ENCODE assay signal across 8 mouse cellular contexts in genomic region chr5:139434940-139435339, GRCm38 (mm10). TPM values are rescaled to one million over a fixed set of nuclear protein-coding genes. Genes with fewer than 3 reads are reported as not detected.
DNase-seq lines count a peak whose midpoint lies in the region; ATAC-seq and TF ChIP-seq lines count a peak whose summit lies in the region.

No protein-coding gene starts in this region.

- no peak overlapping the region for H3K4me2 ChIP-seq in lung, embryonic 16.5 days (ENCODE audit: low read depth, low read length)
- H3K4me2 ChIP-seq in limb, embryonic 14.5 days (replicated peaks; ENCODE audit: low read depth, low read length, severe bottlenecking): no peak overlapping the region
- no peak overlapping the region for H3K4me2 ChIP-seq in kidney, embryonic 14.5 days (replicated peaks; ENCODE audit: low read depth, low read length)

- peaks cover 9% of the 10 kb centered on the region; the same call in 1 of the 2 replicates for H3K4me1 ChIP-seq in lung, embryonic 16.5 days (replicated peaks; ENCODE audit: control insufficient read depth, insufficient read depth, low read length)
- peaks cover 14% of the 10 kb centered on the region for H3K4me1 ChIP-seq in limb, embryonic 14.5 days (ENCODE audit: control insufficient read depth, insufficient read depth, low read length)
- peaks cover 35% of the 10 kb centered on the region for H3K4me1 ChIP-seq in kidney, embryonic 14.5 days (ENCODE audit: control insufficient read depth, insufficient read depth, low read length)

- TF ChIP-seq POLR2A in limb, embryonic 14.5 days (IDR thresholded peaks at IDR 0.05; ENCODE audit: borderline replicate concordance, extremely low read depth, insufficient read depth, insufficient read length): no peak

- no peak overlapping the region for H3K4me3 ChIP-seq in lung, embryonic 16.5 days (ENCODE audit: low read length)
- H3K4me3 ChIP-seq in limb, embryonic 14.5 days (replicated peaks; ENCODE audit: low read length): no peak overlapping the region
- H3K4me3 ChIP-seq in kidney, embryonic 14.5 days (ENCODE audit: low read length): no peak overlapping the region

- H3K36me3 ChIP-seq in lung, embryonic 16.5 days (ENCODE audit: control insufficient read depth, insufficient read depth, low read length): no peaks in the 10 kb centered on the region
- H3K36me3 ChIP-seq in limb, embryonic 14.5 days (ENCODE audit: control insufficient read depth, insufficient read depth, low read length): no peaks in the 10 kb centered on the region
- no peaks in the 10 kb centered on the region for H3K36me3 ChIP-seq in kidney, embryonic 14.5 days (ENCODE audit: control insufficient read depth, insufficient read depth, low read length)

- ATAC-seq in lung, embryonic 16.5 days (ENCODE audit: low read depth): peak; percentile 29; the same call in 1 of the 2 replicates
- ATAC-seq in limb, embryonic 14.5 days (ENCODE audit: low FRiP score, low read depth): peak; percentile 75
- ATAC-seq in kidney, embryonic 14.5 days (ENCODE audit: low FRiP score, low TSS enrichment): no peak

- no peak overlapping the region for H3K9ac ChIP-seq in lung, embryonic 16.5 days (ENCODE audit: low read length)
- no peak overlapping the region for H3K9ac ChIP-seq in limb, embryonic 14.5 days (ENCODE audit: low read depth, low read length, severe bottlenecking)
- no peak overlapping the region for H3K9ac ChIP-seq in kidney, embryonic 14.5 days (ENCODE audit: low read depth, low read length)

- no peak for DNase-seq in lung, postnatal 14 days
- peak; percentile 72 to 82 for DNase-seq in frontal cortex, postnatal 36 days (ENCODE audit: low spot score in 2 of 2)
- DNase-seq in limb, embryonic 14.5 days (ENCODE audit: low spot score): peak; percentile 29
- peak; percentile 55 for DNase-seq in skeletal muscle tissue, adult 2 months (ENCODE audit: low read depth, low spot score)
- DNase-seq in cerebellum, adult 18-20 months: no peak
- DNase-seq in T-cell, adult 2 months (ENCODE audit: low spot score): no peak

- no peak overlapping the region for H3K27ac ChIP-seq in lung, embryonic 16.5 days (ENCODE audit: low read length)
- 0 out of 2 replicates have a peak overlapping the region, but pooled peaks have one; percentile 26 for H3K27ac ChIP-seq in limb, embryonic 14.5 days (replicated peaks; ENCODE audit: low read depth, low read length)
- no peak overlapping the region for H3K27ac ChIP-seq in kidney, embryonic 14.5 days (ENCODE audit: low read depth, low read length)

- no peaks in the 10 kb centered on the region for H3K9me3 ChIP-seq in lung, embryonic 16.5 days (ENCODE audit: control insufficient read depth, low read length)
- H3K9me3 ChIP-seq in limb, embryonic 14.5 days (ENCODE audit: control insufficient read depth, low read length): no peaks in the 10 kb centered on the region
- no peaks in the 10 kb centered on the region for H3K9me3 ChIP-seq in kidney, embryonic 14.5 days (ENCODE audit: control insufficient read depth, low read length)

- H3K27me3 ChIP-seq in lung, embryonic 16.5 days (ENCODE audit: control insufficient read depth, insufficient read depth, low read depth, low read length): no peaks in the 10 kb centered on the region
- H3K27me3 ChIP-seq in limb, embryonic 14.5 days (ENCODE audit: control insufficient read depth, insufficient read depth, low read length): no peaks in the 10 kb centered on the region
- H3K27me3 ChIP-seq in kidney, embryonic 14.5 days (ENCODE audit: control insufficient read depth, insufficient read depth, low read length): no peaks in the 10 kb centered on the region

- WGBS in lung, embryonic 16.5 days: 37% methylated on average over 8 of the region's 8 CpGs
- 55% methylated on average over 8 of the region's 8 CpGs for WGBS in limb, embryonic 14.5 days
- WGBS in kidney, embryonic 14.5 days: 54% methylated on average over 8 of the region's 8 CpGs

RNA-seq across cellular contexts. Expression of gene Gper1, which starts 12.0 kb away (rescaled TPM):
- 7.4 and 7.6 TPM in 2 replicates for polyA plus RNA-seq in lung, embryonic 16.5 days (2015; fragmentation: Nextera tagmentation; extraction: Ambion mirVana)
- polyA plus RNA-seq in limb, embryonic 14.5 days (2012; rRNA removed): 4.7 and 5.7 TPM in 2 replicates
- polyA plus RNA-seq in limb, embryonic 14.5 days (2014; fragmentation: Nextera tagmentation; extraction: Ambion mirVana): 6.4 and 6.7 TPM in 2 replicates
- polyA plus RNA-seq in kidney, embryonic 14.5 days (2014; fragmentation: Nextera tagmentation; extraction: Ambion mirVana): 2.6 and 3.4 TPM in 2 replicates

RNA-seq across cellular contexts. Expression of gene 3110082I17Rik, which starts 25.4 kb away (rescaled TPM):
- 35.6 and 38.6 TPM in 2 replicates for polyA plus RNA-seq in lung, embryonic 16.5 days (2015; fragmentation: Nextera tagmentation; extraction: Ambion mirVana)
- polyA plus RNA-seq in limb, embryonic 14.5 days (2012; rRNA removed): 23.2 and 25.2 TPM in 2 replicates
- polyA plus RNA-seq in limb, embryonic 14.5 days (2014; fragmentation: Nextera tagmentation; extraction: Ambion mirVana): 27.9 and 29.9 TPM in 2 replicates
- 31.6 and 40.6 TPM in 2 replicates for polyA plus RNA-seq in kidney, embryonic 14.5 days (2014; fragmentation: Nextera tagmentation; extraction: Ambion mirVana)

RNA-seq across cellular contexts. Expression of gene C130050O18Rik, which starts 29.9 kb away (rescaled TPM):
- polyA plus RNA-seq in lung, embryonic 16.5 days (2015; fragmentation: Nextera tagmentation; extraction: Ambion mirVana): 1.3 and 1.7 TPM in 2 replicates
- polyA plus RNA-seq in limb, embryonic 14.5 days (2012; rRNA removed): 9.1 and 10.6 TPM in 2 replicates
- 6.4 and 7.5 TPM in 2 replicates for polyA plus RNA-seq in limb, embryonic 14.5 days (2014; fragmentation: Nextera tagmentation; extraction: Ambion mirVana)
- polyA plus RNA-seq in kidney, embryonic 14.5 days (2014; fragmentation: Nextera tagmentation; extraction: Ambion mirVana): 0.47 and 0.77 TPM in 2 replicates

RNA-seq across cellular contexts. Expression of gene Zfand2a, which starts 49.4 kb away (rescaled TPM):
- 9.3 and 10.7 TPM in 2 replicates for polyA plus RNA-seq in lung, embryonic 16.5 days (2015; fragmentation: Nextera tagmentation; extraction: Ambion mirVana)
- polyA plus RNA-seq in limb, embryonic 14.5 days (2012; rRNA removed): 16.4 and 17.3 TPM in 2 replicates
- polyA plus RNA-seq in limb, embryonic 14.5 days (2014; fragmentation: Nextera tagmentation; extraction: Ambion mirVana): 6.2 and 6.8 TPM in 2 replicates
- 6.2 and 6.8 TPM in 2 replicates for polyA plus RNA-seq in kidney, embryonic 14.5 days (2014; fragmentation: Nextera tagmentation; extraction: Ambion mirVana)

RNA-seq across cellular contexts. Expression of gene Gpr146, which starts 57.4 kb away (rescaled TPM):
- 6.6 and 8.6 TPM in 2 replicates for polyA plus RNA-seq in lung, embryonic 16.5 days (2015; fragmentation: Nextera tagmentation; extraction: Ambion mirVana)
- polyA plus RNA-seq in limb, embryonic 14.5 days (2012; rRNA removed): 1.9 and 2.4 TPM in 2 replicates
- 2.3 and 2.5 TPM in 2 replicates for polyA plus RNA-seq in limb, embryonic 14.5 days (2014; fragmentation: Nextera tagmentation; extraction: Ambion mirVana)
- 2.7 and 3.1 TPM in 2 replicates for polyA plus RNA-seq in kidney, embryonic 14.5 days (2014; fragmentation: Nextera tagmentation; extraction: Ambion mirVana)

Comparison
In these comparisons a context has a peak if more than half of its experiments do, and no peak if none do; other contexts are left out.
1. DNase-seq: peak in frontal cortex, postnatal 36 days (2 of 2), limb, embryonic 14.5 days (single experiment) and skeletal muscle tissue, adult 2 months (single experiment); none in lung, postnatal 14 days (single experiment), cerebellum, adult 18-20 months (0 of 2) and T-cell, adult 2 months (single experiment).